Mouse (Mus musculus) heart, adult 2 months (tissue): Measurements from ENCODE around the gene Ublcp1. TPM values are rescaled to one million over a fixed set of nuclear protein-coding genes. Genes with fewer than 3 reads are reported as not detected.

ENCODE experiments used
- DNase-seq, 2 experiments: peaks; one replicate each; pipeline ENCODE4 v3.0.0; 2021
- H3K27ac ChIP-seq: fragments of 200-600 bp; 2 replicates; pipeline ENCODE4 v1.8.1; 2022
- H3K27me3 ChIP-seq: fragments of 200-500 bp; 2 replicates; pipeline ENCODE4 v1.6.1; 2012; ENCODE audit warnings: mild to moderate bottlenecking, low read length, inconsistent platforms, mixed read lengths; ENCODE audit not compliant: control insufficient read depth, insufficient read depth
- H3K36me3 ChIP-seq: fragments of 200-500 bp; 2 replicates; pipeline ENCODE4 v1.6.1; 2012; ENCODE audit warnings: low read length, inconsistent platforms; ENCODE audit not compliant: control insufficient read depth, insufficient read depth
- H3K4me1 ChIP-seq: fragments of 200-500 bp; 2 replicates; pipeline ENCODE4 v1.6.1; 2011; ENCODE audit warnings: low read length; ENCODE audit not compliant: control insufficient read depth, insufficient read depth
- H3K4me3 ChIP-seq: fragments of 200-600 bp; 2 replicates; pipeline ENCODE4 v1.8.1; 2022
- H3K79me2 ChIP-seq: fragments of 200-500 bp; replicated peaks from 2 replicates; pipeline ENCODE4 v1.6.1; 2012; ENCODE audit warnings: mild to moderate bottlenecking, inconsistent platforms, low read length, moderate library complexity, mixed read lengths; ENCODE audit not compliant: control insufficient read depth, insufficient read depth
- H3K9ac ChIP-seq: fragments of 200-500 bp; 2 replicates; pipeline ENCODE4 v1.6.1; 2012; ENCODE audit warnings: low read depth, mild to moderate bottlenecking, control low read depth, inconsistent platforms, low read length, mixed read lengths
- CTCF ChIP-seq: fragments of 200-600 bp; IDR thresholded peaks from 2 replicates; pipeline ENCODE4 v1.8.1; 2022; ENCODE audit warnings: antibody characterized with exemption, mild to moderate bottlenecking, moderate library complexity
- EP300 ChIP-seq: fragments of 200-500 bp; IDR thresholded peaks from 2 replicates; pipeline ENCODE4 v1.6.1; 2011; ENCODE audit warnings: low read depth, low read length, control low read depth; ENCODE audit not compliant: insufficient read depth
- POLR2A ChIP-seq: fragments of 200-500 bp; IDR thresholded peaks from 2 replicates; pipeline ENCODE4 v1.6.1; 2011; ENCODE audit warnings: mild to moderate bottlenecking, low read depth, low read length, control low read depth; ENCODE audit not compliant: insufficient read depth
- WGBS: fragments of 180-500 bp; shearing (Covaris S2); methylation state at CpG from one replicate; pipeline ENCODE4 v1.1.7; 2018; 5-methylcytosine and 5-hydroxymethylcytosine counted together
- intact Hi-C: fragments of 180-260 bp; cut with DNase I; formaldehyde crosslinking; loops from one replicate; pipeline ENCODE4 v1.15.1; 2025
- polyA plus RNA-seq: library from polyadenylated mRNA; depleted of rRNA; stranded (reverse); fragments of >200 nt; gene quantifications from 2 replicates; pipeline ENCODE4 v1.2.3, GENCODE M21; 2012
- total RNA-seq, 2 experiments: library from RNA; stranded (reverse); gene quantifications; 2 replicates each; pipeline ENCODE4 v1.2.3; 2021

The Ublcp1 gene
- total and polyA plus RNA-seq, 3 experiments, result 13.8 to 41.3 (median 40.3) TPM

- intact Hi-C loops, result no loop called here
- 56% methylated on average over 13 of the region's 13 CpGs for WGBS
- no peak for TF ChIP-seq POLR2A
- TF ChIP-seq CTCF, result no peak
- TF ChIP-seq EP300, result no peak
Observed at GRCm38 (mm10) chr11:44498412-44499272, 28.3 kb upstream of the Ublcp1 start.

GRCm38 (mm10) chr11:44496217-44496616 lies 25.9 kb upstream of the Ublcp1 start:
- DNase-seq, result peak; percentile 36 to 48
- H3K4me3 ChIP-seq, result no peak overlapping the region
- TF ChIP-seq EP300 (no peak), POLR2A (no peak), CTCF (no peak)

More at GRCm38 (mm10) chr11:44498412-44499272, 28.3 kb upstream of the Ublcp1 start:
- Histone ChIP-seq H3K27me3 (no peaks in the 10 kb centered on the region), H3K4me3 (no peak overlapping the region), H3K9ac (no peak overlapping the region), H3K79me2 (no peaks in the 10 kb centered on the region), H3K27ac (no peak overlapping the region), H3K36me3 (no peaks in the 10 kb centered on the region), H3K4me1 (peaks cover 1% of the 10 kb centered on the region; the same call in 1 of the 2 replicates)
- DNase-seq, result no peak

GRCm38 (mm10) chr11:44494643-44495323 lies 24.5 kb upstream of the Ublcp1 start:
- no peak overlapping the region for H3K4me3 ChIP-seq
- no peak for TF ChIP-seq CTCF
- TF ChIP-seq POLR2A, result no peak
- no peak for TF ChIP-seq EP300
- no peaks in the 10 kb centered on the region for H3K79me2 ChIP-seq
- intact Hi-C loops, result no loop called here
- DNase-seq, result no peak
- H3K27me3 ChIP-seq, result no peaks in the 10 kb centered on the region
- peaks cover 1% of the 10 kb centered on the region; the same call in 1 of the 2 replicates for H3K4me1 ChIP-seq
- 85% methylated on average over 5 of the region's 5 CpGs for WGBS
- no peaks in the 10 kb centered on the region for H3K36me3 ChIP-seq
- H3K27ac ChIP-seq, result no peak overlapping the region
- no peak overlapping the region for H3K9ac ChIP-seq

More at GRCm38 (mm10) chr11:44496217-44496616, 25.9 kb upstream of the Ublcp1 start:
- no peak overlapping the region for H3K9ac ChIP-seq
- no peaks in the 10 kb centered on the region for H3K36me3 ChIP-seq
- peaks cover 1% of the 10 kb centered on the region; the same call in 1 of the 2 replicates for H3K4me1 ChIP-seq
- 33% methylated on average over 3 of the region's 3 CpGs for WGBS
- no peaks in the 10 kb centered on the region for H3K27me3 ChIP-seq
- H3K27ac ChIP-seq, result peak overlapping the region; percentile 15
- H3K79me2 ChIP-seq, result no peaks in the 10 kb centered on the region
- intact Hi-C loops, result no loop called here

GRCm38 (mm10) chr11:44489117-44489516 lies 18.8 kb upstream of the Ublcp1 start:
- DNase-seq, result no peak
- 83% methylated on average over 1 of the region's 1 CpGs for WGBS
- H3K4me1 ChIP-seq, result no peaks in the 10 kb centered on the region
- H3K27ac ChIP-seq, result no peak overlapping the region
- H3K27me3 ChIP-seq, result no peaks in the 10 kb centered on the region
- TF ChIP-seq POLR2A (no peak), CTCF (no peak), EP300 (no peak)
- no peak overlapping the region for H3K9ac ChIP-seq
- H3K36me3 ChIP-seq, result no peaks in the 10 kb centered on the region
- no peak overlapping the region for H3K4me3 ChIP-seq
- no peaks in the 10 kb centered on the region for H3K79me2 ChIP-seq
- intact Hi-C loops, result no loop called here

DNA sequence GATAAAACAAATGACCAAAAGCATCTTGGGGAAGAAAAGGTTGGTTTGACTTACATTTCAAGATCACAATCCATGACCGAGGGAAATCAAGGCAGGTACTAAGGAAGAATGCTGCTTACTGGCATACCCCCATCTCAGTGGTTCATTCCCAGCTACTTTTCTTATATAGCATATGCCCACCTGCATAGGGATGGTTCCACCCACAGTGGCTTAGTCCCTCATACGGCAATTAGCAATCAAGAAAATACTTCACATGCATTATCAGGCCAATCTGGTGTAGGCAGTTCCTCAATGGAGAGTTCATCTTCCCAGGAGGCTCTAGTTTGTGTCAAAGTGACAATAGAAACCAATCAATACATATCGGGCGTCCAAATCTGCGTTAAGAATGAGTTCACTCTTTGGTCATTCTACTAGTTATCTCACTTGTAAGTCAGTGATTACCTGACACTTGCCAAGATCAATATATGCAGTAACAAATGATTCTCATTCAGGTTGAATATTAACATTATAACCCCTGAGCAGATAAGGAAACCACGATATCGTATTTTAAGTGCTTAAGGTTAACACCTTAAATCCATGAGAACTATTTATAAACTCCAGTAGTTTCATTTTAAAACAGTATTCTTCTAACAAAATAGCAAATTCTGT lies 14.9 kb upstream of the Ublcp1 start:
- intact Hi-C loops, result no loop called here
- no peak overlapping the region for H3K9ac ChIP-seq
- no peak overlapping the region for H3K27ac ChIP-seq
- no peaks in the 10 kb centered on the region for H3K36me3 ChIP-seq
- WGBS, result 86% methylated on average over 7 of the region's 7 CpGs
- no peaks in the 10 kb centered on the region for H3K4me1 ChIP-seq
- H3K79me2 ChIP-seq, result no peaks in the 10 kb centered on the region
- no peak overlapping the region for H3K4me3 ChIP-seq
- no peaks in the 10 kb centered on the region for H3K27me3 ChIP-seq
- DNase-seq, result no peak
- TF ChIP-seq EP300, result no peak
- no peak for TF ChIP-seq CTCF
- no peak for TF ChIP-seq POLR2A

DNA sequence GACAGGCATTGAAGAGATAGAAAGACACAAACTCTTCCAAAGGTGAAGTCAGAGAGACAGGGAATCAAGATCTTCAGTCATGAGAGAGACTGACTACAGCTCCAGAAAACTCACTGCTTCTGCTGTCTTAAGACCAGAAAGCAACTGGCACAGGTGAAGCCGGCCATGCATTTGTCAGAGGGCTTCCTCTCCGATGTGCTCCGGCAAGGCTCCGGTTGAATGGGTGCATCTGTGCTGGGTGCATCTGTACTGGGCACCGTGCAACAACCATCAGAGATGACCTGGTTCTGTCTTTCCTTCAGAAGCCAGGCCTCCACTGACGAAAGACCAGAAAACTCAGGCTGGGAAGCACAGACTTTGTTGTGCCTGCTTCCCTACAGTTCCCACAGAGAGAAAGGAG lies 9.9 kb upstream of the Ublcp1 start:
- H3K36me3 ChIP-seq, result no peaks in the 10 kb centered on the region
- no peaks in the 10 kb centered on the region for H3K4me1 ChIP-seq
- H3K27ac ChIP-seq, result no peak overlapping the region
- no peaks in the 10 kb centered on the region for H3K79me2 ChIP-seq
- 87% methylated on average over 6 of the region's 6 CpGs for WGBS
- H3K27me3 ChIP-seq, result no peaks in the 10 kb centered on the region
- no peak overlapping the region for H3K9ac ChIP-seq
- H3K4me3 ChIP-seq, result no peak overlapping the region
- no peak for TF ChIP-seq CTCF
- TF ChIP-seq POLR2A, result no peak
- TF ChIP-seq EP300, result no peak
- intact Hi-C loops, result no loop called here
- DNase-seq, result no peak
